Mouse (Mus musculus): ENCODE data around the gene Farp2. TPM values are rescaled to one million over a fixed set of nuclear protein-coding genes. Genes with fewer than 3 reads are reported as not detected.

The Farp2 gene
- polyA plus RNA-seq, 1 experiment from 2014 or later: 3.8 TPM

GRCm38 (mm10) chr1:93608696-93609245, 96.9 kb downstream of the Farp2 start:
- Histone ChIP-seq H3K9ac (ENCODE audit: low read depth, low read length) (no peak overlapping the region), H3K36me3 (ENCODE audit: control insufficient read depth, insufficient read depth, low read length) (no peaks in the 10 kb centered on the region), H3K9me3 (replicated peaks; ENCODE audit: control insufficient read depth, low read length, poor library complexity, severe bottlenecking) (no peaks in the 10 kb centered on the region), H3K27me3 (ENCODE audit: control insufficient read depth, insufficient read depth, low read depth, low read length) (no peaks in the 10 kb centered on the region), H3K27ac (ENCODE audit: low read length) (no peak overlapping the region), H3K4me3 (ENCODE audit: low read depth, low read length) (no peak overlapping the region), H3K4me1 (ENCODE audit: control insufficient read depth, insufficient read depth, low read length) (no peaks in the 10 kb centered on the region), H3K4me2 (ENCODE audit: low read length) (no peak overlapping the region)
- 80% methylated on average over 4 of the region's 4 CpGs for WGBS
- ATAC-seq: no peak

DNA sequence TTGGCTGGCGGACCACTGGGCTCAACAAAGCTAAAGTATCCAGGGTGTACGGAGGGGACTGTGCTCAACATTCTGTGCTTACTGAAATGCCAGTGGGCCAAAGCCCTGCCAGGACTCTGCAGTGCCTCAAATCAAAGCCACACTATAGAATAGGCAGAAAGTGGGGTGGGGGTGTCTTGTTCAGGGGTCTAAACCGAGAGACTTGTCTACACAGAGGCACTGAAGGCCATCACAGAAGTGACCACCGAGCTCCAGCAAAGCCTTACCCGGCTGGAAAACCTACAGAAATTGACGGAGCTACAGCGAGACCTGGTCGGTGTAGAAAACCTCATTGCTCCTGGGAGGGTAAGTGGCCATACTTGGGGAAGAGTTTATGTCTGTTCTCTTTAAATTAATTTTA, 97.9 kb downstream of the Farp2 start:
- Histone ChIP-seq H3K27me3 (ENCODE audit: control insufficient read depth, insufficient read depth, low read depth, low read length) (no peaks in the 10 kb centered on the region), H3K4me1 (ENCODE audit: control insufficient read depth, insufficient read depth, low read length) (no peaks in the 10 kb centered on the region), H3K9me3 (replicated peaks; ENCODE audit: control insufficient read depth, low read length, poor library complexity, severe bottlenecking) (no peaks in the 10 kb centered on the region), H3K9ac (ENCODE audit: low read depth, low read length) (no peak overlapping the region), H3K36me3 (ENCODE audit: control insufficient read depth, insufficient read depth, low read length) (no peaks in the 10 kb centered on the region), H3K4me2 (ENCODE audit: low read length) (no peak overlapping the region), H3K4me3 (ENCODE audit: low read depth, low read length) (no peak overlapping the region), H3K27ac (ENCODE audit: low read length) (no peak overlapping the region)
- no peak for ATAC-seq
- WGBS: 87% methylated on average over 8 of the region's 8 CpGs

GRCm38 (mm10) chr1:93618059-93618748, 106.3 kb downstream of the Farp2 start:
- no peaks in the 10 kb centered on the region for H3K4me1 ChIP-seq (ENCODE audit: control insufficient read depth, insufficient read depth, low read length)
- no peak overlapping the region for H3K27ac ChIP-seq (ENCODE audit: low read length)
- peaks cover 24% of the 10 kb centered on the region for H3K36me3 ChIP-seq (ENCODE audit: control insufficient read depth, insufficient read depth, low read length)
- no peak overlapping the region for H3K4me3 ChIP-seq (ENCODE audit: low read depth, low read length)
- no peaks in the 10 kb centered on the region for H3K27me3 ChIP-seq (ENCODE audit: control insufficient read depth, insufficient read depth, low read depth, low read length)
- H3K4me2 ChIP-seq (ENCODE audit: low read length): no peak overlapping the region
- 85% methylated on average over 4 of the region's 4 CpGs for WGBS
- no peak for ATAC-seq
- H3K9me3 ChIP-seq (replicated peaks; ENCODE audit: control insufficient read depth, low read length, poor library complexity, severe bottlenecking): no peaks in the 10 kb centered on the region
- no peak overlapping the region for H3K9ac ChIP-seq (ENCODE audit: low read depth, low read length)

DNA sequence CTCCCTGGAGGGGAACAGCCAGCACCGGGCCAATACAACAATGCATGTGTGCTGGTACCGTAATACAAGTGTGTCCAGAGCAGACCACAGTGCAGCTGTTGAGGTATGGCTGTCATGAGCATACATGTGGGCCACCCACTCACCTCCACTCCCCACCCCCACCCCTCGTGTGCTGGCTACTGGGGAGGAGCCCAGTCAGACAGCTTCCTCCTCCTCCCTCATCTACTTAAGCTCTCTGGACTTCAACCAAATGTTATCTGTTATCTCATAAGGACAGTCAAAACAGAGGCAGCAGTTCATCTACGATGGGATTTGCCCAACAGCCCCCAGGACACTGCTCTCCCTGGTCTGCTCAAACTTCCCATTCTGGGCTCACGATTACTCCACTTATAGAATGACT, 107.1 kb downstream of the Farp2 start:
- Histone ChIP-seq H3K4me1 (ENCODE audit: control insufficient read depth, insufficient read depth, low read length) (no peaks in the 10 kb centered on the region), H3K27ac (ENCODE audit: low read length) (no peak overlapping the region), H3K9me3 (replicated peaks; ENCODE audit: control insufficient read depth, low read length, poor library complexity, severe bottlenecking) (no peaks in the 10 kb centered on the region), H3K27me3 (ENCODE audit: control insufficient read depth, insufficient read depth, low read depth, low read length) (no peaks in the 10 kb centered on the region), H3K4me2 (ENCODE audit: low read length) (no peak overlapping the region), H3K9ac (ENCODE audit: low read depth, low read length) (no peak overlapping the region), H3K36me3 (ENCODE audit: control insufficient read depth, insufficient read depth, low read length) (peaks cover 31% of the 10 kb centered on the region), H3K4me3 (ENCODE audit: low read depth, low read length) (no peak overlapping the region)
- no peak for ATAC-seq
- 87% methylated on average over 5 of the region's 5 CpGs for WGBS

DNA sequence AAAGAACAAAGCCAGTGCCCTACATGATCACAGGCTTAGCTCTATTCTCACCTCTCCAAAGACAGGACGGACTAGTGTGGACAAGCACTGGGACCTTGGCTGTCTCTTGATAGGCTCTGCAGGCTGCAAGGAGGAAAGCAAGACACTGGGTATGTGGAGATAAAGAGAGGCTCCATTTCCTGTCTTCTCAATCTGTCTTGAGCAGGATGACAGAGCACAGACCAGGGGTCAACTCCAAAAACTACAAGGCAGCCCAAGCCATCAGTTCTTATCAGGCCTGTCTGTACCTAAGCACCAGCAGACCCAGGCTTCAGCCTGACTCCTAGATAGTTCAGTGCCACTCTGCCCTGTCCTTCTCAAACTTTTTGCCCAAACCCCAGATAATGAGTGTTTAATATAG, 112.6 kb downstream of the Farp2 start:
- H3K4me2 ChIP-seq (ENCODE audit: low read length): no peak overlapping the region
- H3K4me3 ChIP-seq (ENCODE audit: low read depth, low read length): no peak overlapping the region
- WGBS: 100% methylated on average over 1 of the region's 1 CpGs
- H3K9ac ChIP-seq (ENCODE audit: low read depth, low read length): no peak overlapping the region
- no peak overlapping the region for H3K27ac ChIP-seq (ENCODE audit: low read length)
- no peaks in the 10 kb centered on the region for H3K9me3 ChIP-seq (replicated peaks; ENCODE audit: control insufficient read depth, low read length, poor library complexity, severe bottlenecking)
- peaks cover 70% of the 10 kb centered on the region for H3K36me3 ChIP-seq (ENCODE audit: control insufficient read depth, insufficient read depth, low read length)
- H3K27me3 ChIP-seq (ENCODE audit: control insufficient read depth, insufficient read depth, low read depth, low read length): no peaks in the 10 kb centered on the region
- no peaks in the 10 kb centered on the region for H3K4me1 ChIP-seq (ENCODE audit: control insufficient read depth, insufficient read depth, low read length)
- 0 out of 2 replicates have a peak, but pooled peaks have one; percentile 26 for ATAC-seq

GRCm38 (mm10) chr1:93630796-93631195, 118.9 kb downstream of the Farp2 start:
- Histone ChIP-seq H3K27ac (ENCODE audit: low read length) (no peak overlapping the region), H3K9ac (ENCODE audit: low read depth, low read length) (no peak overlapping the region), H3K36me3 (ENCODE audit: control insufficient read depth, insufficient read depth, low read length) (peaks cover 21% of the 10 kb centered on the region), H3K9me3 (replicated peaks; ENCODE audit: control insufficient read depth, low read length, poor library complexity, severe bottlenecking) (no peaks in the 10 kb centered on the region), H3K4me3 (ENCODE audit: low read depth, low read length) (no peak overlapping the region), H3K27me3 (ENCODE audit: control insufficient read depth, insufficient read depth, low read depth, low read length) (no peaks in the 10 kb centered on the region), H3K4me1 (ENCODE audit: control insufficient read depth, insufficient read depth, low read length) (peaks cover 17% of the 10 kb centered on the region), H3K4me2 (ENCODE audit: low read length) (no peak overlapping the region)
- ATAC-seq: no peak
- 96% methylated on average over 3 of the region's 3 CpGs for WGBS

- ATAC-seq: no peak
- peaks cover 12% of the 10 kb centered on the region for H3K36me3 ChIP-seq (ENCODE audit: control insufficient read depth, insufficient read depth, low read length)
- H3K4me2 ChIP-seq (ENCODE audit: low read length): no peak overlapping the region
- H3K4me3 ChIP-seq (ENCODE audit: low read depth, low read length): no peak overlapping the region
- H3K9me3 ChIP-seq (replicated peaks; ENCODE audit: control insufficient read depth, low read length, poor library complexity, severe bottlenecking): no peaks in the 10 kb centered on the region
- H3K27me3 ChIP-seq (ENCODE audit: control insufficient read depth, insufficient read depth, low read depth, low read length): no peaks in the 10 kb centered on the region
- peaks cover 22% of the 10 kb centered on the region for H3K4me1 ChIP-seq (ENCODE audit: control insufficient read depth, insufficient read depth, low read length)
- H3K9ac ChIP-seq (ENCODE audit: low read depth, low read length): no peak overlapping the region
- WGBS: 94% methylated on average over 3 of the region's 3 CpGs
- H3K27ac ChIP-seq (ENCODE audit: low read length): no peak overlapping the region
These were observed 120.8 kb downstream of the Farp2 start for GRCm38 (mm10) chr1:93632723-93633122.

GRCm38 (mm10) chr1:93634481-93634891, 122.6 kb downstream of the Farp2 start:
- H3K9me3 ChIP-seq (replicated peaks; ENCODE audit: control insufficient read depth, low read length, poor library complexity, severe bottlenecking): no peaks in the 10 kb centered on the region
- 7% methylated on average over 6 of the region's 6 CpGs for WGBS
- H3K36me3 ChIP-seq (ENCODE audit: control insufficient read depth, insufficient read depth, low read length): no peaks in the 10 kb centered on the region

GRCm38 (mm10) chr1:93635091-93635579, 123.3 kb downstream of the Farp2 start:
- WGBS: 0% methylated on average over 48 of the region's 58 CpGs
- peak overlapping the region; percentile 97 for H3K4me3 ChIP-seq (ENCODE audit: low read depth, low read length)
- peak overlapping the region; percentile 95 for H3K9ac ChIP-seq (ENCODE audit: low read depth, low read length)
- peak overlapping the region; percentile 93 for H3K27ac ChIP-seq (ENCODE audit: low read length)
- H3K4me1 ChIP-seq (ENCODE audit: control insufficient read depth, insufficient read depth, low read length): peaks cover 22% of the 10 kb centered on the region
- no peaks in the 10 kb centered on the region for H3K36me3 ChIP-seq (ENCODE audit: control insufficient read depth, insufficient read depth, low read length)
- peak overlapping the region; percentile 90 for H3K4me2 ChIP-seq (ENCODE audit: low read length)
- no peaks in the 10 kb centered on the region for H3K9me3 ChIP-seq (replicated peaks; ENCODE audit: control insufficient read depth, low read length, poor library complexity, severe bottlenecking)
- ATAC-seq: peak; percentile 10; the same call in 1 of the 2 replicates
- H3K27me3 ChIP-seq (ENCODE audit: control insufficient read depth, insufficient read depth, low read depth, low read length): no peaks in the 10 kb centered on the region

More at GRCm38 (mm10) chr1:93634481-93634891, 122.6 kb downstream of the Farp2 start:
- no peak for ATAC-seq
- peak overlapping the region; percentile 95 for H3K9ac ChIP-seq (ENCODE audit: low read depth, low read length)
- peak overlapping the region; percentile 97 for H3K4me3 ChIP-seq (ENCODE audit: low read depth, low read length)
- peak overlapping the region; percentile 93 for H3K27ac ChIP-seq (ENCODE audit: low read length)
- H3K27me3 ChIP-seq (ENCODE audit: control insufficient read depth, insufficient read depth, low read depth, low read length): no peaks in the 10 kb centered on the region
- H3K4me1 ChIP-seq (ENCODE audit: control insufficient read depth, insufficient read depth, low read length): peaks cover 22% of the 10 kb centered on the region
- peak overlapping the region; percentile 90 for H3K4me2 ChIP-seq (ENCODE audit: low read length)

Data from midbrain, embryonic 16.5 days (tissue).